Mouse (Mus musculus) naive thymus-derived CD4-positive, alpha-beta T cell, adult 5 months (primary cell): Measurements from ENCODE around the gene Svs6. TPM values are rescaled to one million over a fixed set of nuclear protein-coding genes. Genes with fewer than 3 reads are reported as not detected.

Experiments
- polyA plus RNA-seq: library from polyadenylated mRNA; unstranded; fragments of 100-300 nt; shearing (Covaris generic); gene quantifications from one replicate; pipeline ENCODE4 v1.2.1, GENCODE M21; 2017

The Svs6 gene
- not detected for polyA plus RNA-seq

GRCm38 (mm10) chr2:164316451-164316850, at the start of gene Svs6:
Gene Svs6 (plus strand): TSS chr2:164316751.

GRCm38 (mm10) chr2:164278359-164278758, 38.2 kb upstream of the Svs6 start, which contains the start of gene Svs4:
Gene Svs4 (minus strand): TSS chr2:164278459.

GRCm38 (mm10) chr2:164288968-164289367, 27.6 kb upstream of the Svs6 start, which contains the start of gene Svs3a:
Gene Svs3a (plus strand): TSS chr2:164289268.

GRCm38 (mm10) chr2:164332440-164332839, 15.9 kb downstream of the Svs6 start, which contains the start of gene Svs5:
Gene Svs5 (plus strand): TSS chr2:164332740.

Other genes with a start within 250 kb of the Svs6 start
- gene Stk4, start 246.4 kb upstream of the Svs6 start, polyA plus RNA-seq, result 393 TPM
- gene Tomm34, start 245.6 kb upstream of the Svs6 start, polyA plus RNA-seq, result 126 TPM
- not detected for gene Kcns1, start 145.6 kb upstream of the Svs6 start, polyA plus RNA-seq
- gene Wfdc5, start 134.0 kb upstream of the Svs6 start, polyA plus RNA-seq, result not detected
- gene Wfdc12, start 126.1 kb upstream of the Svs6 start, polyA plus RNA-seq, result not detected
- gene Wfdc15a, start 116.6 kb upstream of the Svs6 start, polyA plus RNA-seq, result not detected
- not detected for gene Wfdc15b, start 95.1 kb upstream of the Svs6 start, polyA plus RNA-seq
- gene Svs2, start 78.3 kb upstream of the Svs6 start, polyA plus RNA-seq, result not detected
- not detected for gene Svs3b, start 60.1 kb upstream of the Svs6 start, polyA plus RNA-seq
- gene Svs4, start 38.3 kb upstream of the Svs6 start, polyA plus RNA-seq, result not detected
- not detected for gene Svs3a, start 27.5 kb upstream of the Svs6 start, polyA plus RNA-seq
- not detected for gene Svs5, start 16.0 kb downstream of the Svs6 start, polyA plus RNA-seq
- 9.6 TPM for gene Slpi, start 72.3 kb downstream of the Svs6 start, polyA plus RNA-seq
- gene Rbpjl, start 86.4 kb downstream of the Svs6 start, polyA plus RNA-seq, result not detected
- gene Matn4, start 88.4 kb downstream of the Svs6 start, polyA plus RNA-seq, result not detected
- 0.32 TPM for gene Sdc4, start 127.1 kb downstream of the Svs6 start, polyA plus RNA-seq
- gene Sys1, start 140.2 kb downstream of the Svs6 start, polyA plus RNA-seq, result 101 TPM
- 5.4 TPM for gene Gm20458, start 144.2 kb downstream of the Svs6 start, polyA plus RNA-seq
- not detected for gene Trp53tg5, start 157.0 kb downstream of the Svs6 start, polyA plus RNA-seq
- gene Dbndd2, start 169.4 kb downstream of the Svs6 start, polyA plus RNA-seq, result 0.53 TPM
- gene Pigt, start 180.8 kb downstream of the Svs6 start, polyA plus RNA-seq, result 16.2 TPM
- not detected for gene Wfdc2, start 245.7 kb downstream of the Svs6 start, polyA plus RNA-seq